Mouse (Mus musculus) spleen, adult 2 months (tissue): ENCODE data around the gene Tenm2.

Source experiments
- CTCF ChIP-seq: fragments of 200-500 bp; IDR thresholded peaks from 2 replicates; pipeline ENCODE4 v1.5.1; 2011; ENCODE audit warnings: mild to moderate bottlenecking, inconsistent platforms; ENCODE audit not compliant: insufficient read depth, insufficient read length, insufficient replicate concordance; ENCODE audit errors: extremely low read depth
- POLR2A ChIP-seq: fragments of 200-500 bp; IDR thresholded peaks from 2 replicates; pipeline ENCODE4 v1.6.1; 2011; ENCODE audit warnings: low read depth, low read length, inconsistent platforms

DNA sequence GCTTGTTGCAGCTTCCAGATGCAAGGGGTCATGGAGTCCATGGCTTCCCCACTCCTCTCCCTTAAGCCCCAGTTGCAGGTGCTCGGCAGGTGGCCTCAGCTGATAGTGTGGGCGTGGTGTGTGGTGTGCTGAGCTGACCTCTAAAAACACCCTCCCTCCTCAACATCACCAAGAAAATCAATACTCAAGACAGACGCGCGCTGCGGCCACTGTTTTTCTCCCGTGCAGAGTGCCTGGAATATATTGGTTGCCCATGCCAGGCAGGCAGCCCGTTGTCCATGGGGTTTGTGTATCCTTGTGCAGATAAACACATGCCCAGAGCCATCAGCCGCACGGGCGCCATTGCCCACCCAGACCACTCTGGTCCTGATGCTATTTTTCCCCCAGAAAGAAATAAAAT is 1007.1 kb downstream of the Tenm2 start:
- no peak for TF ChIP-seq CTCF
- TF ChIP-seq POLR2A: no peak
